Mouse (Mus musculus): ENCODE measurements at regions not wholly inside any gene's neighbourhood (a gene's known extent, or its start where the extent isn't known, plus 50 kb on each side); places are given as distances from the start of the nearest gene placed in this dataset.

DNA sequence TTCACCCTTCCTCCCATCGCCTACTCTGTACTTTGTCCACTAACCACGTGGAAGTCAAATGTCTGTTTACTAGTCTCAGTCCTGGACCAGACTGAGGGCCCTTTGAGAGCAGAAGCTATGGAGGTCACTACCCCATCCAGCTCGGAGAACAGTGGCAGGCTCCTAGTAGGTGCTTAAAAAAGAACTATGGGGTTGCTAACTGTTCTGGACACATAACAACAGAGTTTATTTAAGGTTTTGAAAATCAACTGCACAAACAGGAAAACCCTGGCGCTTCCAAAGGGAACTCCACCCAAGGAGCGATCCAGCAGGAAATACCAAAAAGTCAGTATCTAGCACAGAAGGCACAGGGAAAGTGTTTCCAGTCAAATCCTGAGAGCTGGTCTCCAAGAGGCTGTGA, 75.5 kb upstream of the Klf9 start:
- Histone ChIP-seq H3K36me3 (no peaks in the 10 kb centered on the region), H3K4me2 (no peak overlapping the region), H3K9me3 (no peaks in the 10 kb centered on the region), H3K27ac (no peak overlapping the region), H3K4me1 (no peaks in the 10 kb centered on the region), H3K27me3 (no peaks in the 10 kb centered on the region), H3K4me3 (no peak overlapping the region), H3K9ac (no peak overlapping the region)
- ATAC-seq (ENCODE audit: insufficient number of reproducible peaks, low FRiP score, low TSS enrichment, low read depth): no peak
- 76% methylated on average over 5 of the region's 5 CpGs for WGBS

DNA sequence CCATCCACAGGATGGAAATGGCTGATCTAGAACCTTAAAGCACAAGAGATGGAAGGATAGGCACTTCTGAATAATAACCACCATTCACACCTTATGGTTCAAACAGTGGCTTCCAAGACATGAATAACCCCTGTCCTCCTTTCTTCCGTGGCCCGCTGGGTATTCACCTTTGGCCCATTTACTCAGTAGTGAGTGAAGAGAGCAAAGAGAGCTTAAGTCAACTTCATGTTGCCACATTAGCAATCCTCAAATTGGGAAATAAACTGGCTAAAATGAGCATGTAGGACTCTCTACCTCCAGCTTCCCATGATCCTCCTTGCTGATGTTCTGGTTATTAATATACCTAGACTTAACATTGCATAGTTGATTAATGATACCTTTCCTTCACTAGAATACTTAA, 74.3 kb upstream of the Klf9 start:
- Histone ChIP-seq H3K9me3 (no peaks in the 10 kb centered on the region), H3K4me3 (no peak overlapping the region), H3K4me2 (no peak overlapping the region), H3K4me1 (no peaks in the 10 kb centered on the region), H3K27ac (no peak overlapping the region), H3K36me3 (no peaks in the 10 kb centered on the region), H3K27me3 (no peaks in the 10 kb centered on the region), H3K9ac (no peak overlapping the region)
- WGBS: 97% methylated on average over 2 of the region's 2 CpGs
- ATAC-seq (ENCODE audit: insufficient number of reproducible peaks, low FRiP score, low TSS enrichment, low read depth): no peak

DNA sequence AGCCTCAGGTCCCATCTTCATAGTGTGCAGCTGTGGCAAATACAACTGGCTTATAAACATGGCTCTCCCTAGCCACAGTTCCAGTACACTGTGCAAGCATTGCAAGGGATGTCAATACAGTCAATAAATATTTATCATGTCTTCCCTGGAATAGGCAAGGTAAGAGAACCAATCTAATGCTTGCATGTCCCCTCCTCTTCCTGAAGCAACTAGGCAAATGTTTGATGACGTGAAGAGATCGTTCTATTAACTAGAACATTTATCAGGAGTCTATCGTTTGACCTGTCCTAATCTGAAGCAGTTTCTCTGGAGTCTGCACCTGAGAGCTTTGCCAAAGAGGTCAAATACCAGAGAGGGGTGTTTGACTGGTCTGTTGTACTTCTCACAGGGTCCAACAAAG, 72.4 kb upstream of the Klf9 start:
- H3K4me3 ChIP-seq: no peak overlapping the region
- no peaks in the 10 kb centered on the region for H3K36me3 ChIP-seq
- WGBS: 91% methylated on average over 3 of the region's 3 CpGs
- ATAC-seq (ENCODE audit: insufficient number of reproducible peaks, low FRiP score, low TSS enrichment, low read depth): no peak
- no peaks in the 10 kb centered on the region for H3K9me3 ChIP-seq
- no peak overlapping the region for H3K4me2 ChIP-seq
- no peaks in the 10 kb centered on the region for H3K27me3 ChIP-seq
- no peaks in the 10 kb centered on the region for H3K4me1 ChIP-seq
- H3K27ac ChIP-seq: no peak overlapping the region
- no peak overlapping the region for H3K9ac ChIP-seq

DNA sequence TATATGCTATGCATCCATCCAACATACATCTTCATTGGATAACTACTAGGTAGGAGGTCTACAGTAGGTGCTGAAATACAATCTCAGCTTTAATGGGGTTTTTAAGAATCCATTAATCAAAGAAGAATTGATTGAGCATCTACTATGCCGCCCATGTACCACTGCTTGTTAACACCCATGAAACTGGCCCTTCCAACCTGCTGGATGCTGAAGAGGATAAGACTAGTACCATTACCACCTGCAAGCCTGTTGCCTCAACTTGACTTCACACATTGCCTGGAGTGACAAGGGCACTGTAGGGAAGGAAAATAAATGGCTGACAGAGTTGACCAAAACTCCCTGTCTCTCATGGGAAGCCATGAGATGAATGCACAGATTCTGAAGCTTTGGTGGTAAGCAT, 71.4 kb upstream of the Klf9 start:
- no peak overlapping the region for H3K9ac ChIP-seq
- no peak overlapping the region for H3K4me3 ChIP-seq
- 94% methylated on average over 1 of the region's 1 CpGs for WGBS
- no peak overlapping the region for H3K4me2 ChIP-seq
- H3K27me3 ChIP-seq: no peaks in the 10 kb centered on the region
- H3K27ac ChIP-seq: no peak overlapping the region
- no peaks in the 10 kb centered on the region for H3K36me3 ChIP-seq
- no peaks in the 10 kb centered on the region for H3K9me3 ChIP-seq
- no peak for ATAC-seq (ENCODE audit: insufficient number of reproducible peaks, low FRiP score, low TSS enrichment, low read depth)
- no peaks in the 10 kb centered on the region for H3K4me1 ChIP-seq

DNA sequence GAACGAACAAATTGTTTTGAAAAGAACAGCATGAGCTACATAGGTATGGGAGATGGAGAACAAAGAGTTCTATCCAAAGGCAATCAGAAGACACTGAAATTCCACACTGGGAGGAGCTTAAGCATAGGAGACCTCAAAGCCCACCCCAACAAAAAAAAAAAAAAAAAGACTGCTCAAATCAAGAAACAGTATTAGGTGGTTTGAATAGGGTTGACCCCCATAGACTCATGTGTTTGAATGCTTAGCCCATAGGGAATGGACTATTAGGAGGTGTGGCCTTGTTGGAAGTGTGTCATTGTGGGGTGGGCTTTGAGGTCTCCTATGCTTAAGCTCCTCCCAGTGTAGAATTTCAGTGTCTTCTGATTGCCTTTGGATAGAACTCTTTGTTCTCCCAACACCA, 70.0 kb upstream of the Klf9 start:
- ATAC-seq (ENCODE audit: insufficient number of reproducible peaks, low FRiP score, low TSS enrichment, low read depth): no peak
- H3K4me3 ChIP-seq: no peak overlapping the region
- 92% methylated on average over 1 of the region's 1 CpGs for WGBS
- no peak overlapping the region for H3K4me2 ChIP-seq
- no peaks in the 10 kb centered on the region for H3K36me3 ChIP-seq
- no peaks in the 10 kb centered on the region for H3K9me3 ChIP-seq
- no peaks in the 10 kb centered on the region for H3K4me1 ChIP-seq
- H3K27ac ChIP-seq: no peak overlapping the region
- H3K9ac ChIP-seq: no peak overlapping the region
- no peaks in the 10 kb centered on the region for H3K27me3 ChIP-seq

DNA sequence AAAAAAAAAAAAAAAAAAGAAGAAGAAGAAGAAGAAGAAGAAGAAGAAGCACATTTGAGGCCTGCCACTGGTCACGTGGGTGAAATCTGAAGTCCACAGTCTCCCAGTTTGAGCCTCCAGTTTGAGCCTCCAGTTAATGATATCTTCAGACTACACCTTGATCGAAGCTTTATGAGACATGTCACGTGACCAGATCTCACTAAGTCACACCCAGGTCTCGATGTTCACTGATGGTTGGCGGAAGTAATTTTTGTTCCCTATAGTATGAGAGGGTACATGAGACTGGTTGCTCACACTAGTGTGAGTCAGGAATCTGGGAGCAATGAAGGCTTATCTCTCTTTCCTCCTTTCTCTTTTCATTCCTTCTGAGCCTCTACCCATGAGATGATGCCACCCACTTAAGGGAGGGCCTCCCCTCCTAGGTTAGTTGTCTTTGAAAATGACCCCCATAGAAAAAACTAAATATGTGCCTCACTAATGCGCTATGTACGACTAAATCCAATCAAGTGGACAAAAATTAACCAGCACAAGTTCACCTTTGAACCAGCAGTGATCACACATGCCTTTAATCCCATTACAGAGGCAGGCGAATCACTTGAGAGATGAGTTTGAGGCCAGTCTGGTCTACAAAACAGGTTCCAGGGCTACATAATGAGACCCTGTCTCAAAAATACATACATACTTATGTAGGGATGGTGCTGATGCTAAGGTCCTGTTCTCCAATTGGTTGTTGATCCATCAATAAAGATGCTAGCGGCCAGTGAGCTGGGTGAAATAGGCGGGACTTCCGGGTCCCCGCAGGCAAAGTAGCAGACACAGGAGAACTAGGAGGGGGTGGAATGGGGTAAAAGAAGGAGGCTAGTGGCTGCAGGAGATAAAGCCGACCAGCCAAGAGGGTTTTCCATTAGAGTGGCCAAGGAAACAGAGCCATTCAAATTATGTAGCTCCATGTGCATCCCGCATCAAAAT, 66.1 kb upstream of the Klf9 start:
- no peak for ATAC-seq (ENCODE audit: insufficient number of reproducible peaks, low FRiP score, low TSS enrichment, low read depth)
- Histone ChIP-seq H3K9me3 (no peaks in the 10 kb centered on the region), H3K27me3 (no peaks in the 10 kb centered on the region), H3K4me1 (no peaks in the 10 kb centered on the region), H3K27ac (no peak overlapping the region), H3K4me2 (no peak overlapping the region), H3K4me3 (no peak overlapping the region), H3K36me3 (no peaks in the 10 kb centered on the region), H3K9ac (no peak overlapping the region)
- 86% methylated on average over 14 of the region's 14 CpGs for WGBS

DNA sequence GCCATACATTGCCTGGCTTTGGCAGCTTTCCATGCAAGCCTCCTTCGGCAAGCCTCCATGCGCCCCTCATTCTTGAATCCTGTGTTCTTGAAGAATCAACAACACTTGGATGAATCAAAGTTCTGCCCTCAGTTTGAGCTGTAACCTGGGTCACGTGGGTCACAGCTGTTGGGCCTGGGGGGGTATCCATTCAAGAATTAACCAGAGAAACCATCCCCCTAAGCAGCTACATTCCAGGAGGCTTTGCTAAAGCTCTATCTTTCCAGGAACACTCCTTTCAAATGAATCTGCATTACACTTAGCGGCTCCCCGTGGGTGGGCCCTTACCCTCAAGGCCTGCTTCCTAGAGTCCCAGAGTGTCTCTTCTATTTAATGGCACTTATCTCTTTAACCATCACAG, 65.2 kb upstream of the Klf9 start:
- Histone ChIP-seq H3K4me2 (no peak overlapping the region), H3K36me3 (no peaks in the 10 kb centered on the region), H3K9ac (no peak overlapping the region), H3K27ac (no peak overlapping the region), H3K9me3 (no peaks in the 10 kb centered on the region), H3K27me3 (no peaks in the 10 kb centered on the region), H3K4me3 (no peak overlapping the region), H3K4me1 (no peaks in the 10 kb centered on the region)
- WGBS: 49% methylated on average over 5 of the region's 5 CpGs
- ATAC-seq (ENCODE audit: insufficient number of reproducible peaks, low FRiP score, low TSS enrichment, low read depth): no peak

DNA sequence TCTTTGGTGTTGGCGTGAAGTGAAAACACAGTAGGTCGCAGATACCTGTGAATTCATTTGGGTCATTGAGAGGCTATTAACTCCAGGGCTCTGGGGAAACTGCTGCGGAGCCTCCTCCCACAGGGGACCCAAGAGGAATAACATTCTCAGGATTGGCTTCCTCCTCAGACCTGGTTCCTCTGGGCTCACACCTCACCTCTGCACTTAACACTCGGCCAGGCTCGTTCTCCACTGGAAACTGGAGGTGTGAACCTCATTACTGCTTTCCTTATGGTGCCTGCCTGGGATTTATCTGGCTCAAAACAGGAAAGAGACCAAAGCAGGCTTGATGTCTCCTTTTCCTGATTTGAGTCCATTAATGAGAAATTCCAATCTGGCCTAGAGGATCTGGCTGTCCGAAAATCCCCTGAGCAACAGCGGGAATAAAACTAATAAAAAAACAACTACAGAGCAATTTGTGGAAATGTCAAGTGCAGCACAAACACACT, 55.8 kb upstream of the Klf9 start:
- H3K4me3 ChIP-seq: no peak overlapping the region
- H3K4me1 ChIP-seq: no peaks in the 10 kb centered on the region
- no peak overlapping the region for H3K27ac ChIP-seq
- H3K27me3 ChIP-seq: no peaks in the 10 kb centered on the region
- 27% methylated on average over 7 of the region's 7 CpGs for WGBS
- H3K4me2 ChIP-seq: no peak overlapping the region
- H3K36me3 ChIP-seq: no peaks in the 10 kb centered on the region
- no peak for ATAC-seq (ENCODE audit: insufficient number of reproducible peaks, low FRiP score, low TSS enrichment, low read depth)
- H3K9ac ChIP-seq: no peak overlapping the region
- no peaks in the 10 kb centered on the region for H3K9me3 ChIP-seq

DNA sequence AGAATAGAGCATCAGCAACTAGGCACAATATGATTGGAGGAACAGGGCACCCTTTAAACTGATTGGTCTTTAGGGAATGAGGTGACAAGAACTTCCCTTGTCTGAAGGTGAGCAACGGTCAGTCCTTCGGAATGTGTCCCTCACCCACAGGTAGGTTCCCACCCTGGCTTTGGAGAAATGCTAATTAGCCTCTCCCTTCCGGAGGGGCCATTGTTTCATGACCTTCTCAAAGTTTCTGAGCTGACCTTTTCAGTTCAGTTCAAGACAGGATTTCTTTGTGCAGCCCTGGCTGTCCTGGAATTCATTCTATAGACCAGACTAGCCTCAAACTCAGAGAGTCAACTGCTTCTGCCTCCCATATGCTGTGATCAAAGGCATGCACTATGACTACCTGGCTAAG, 53.5 kb upstream of the Klf9 start:
- no peaks in the 10 kb centered on the region for H3K36me3 ChIP-seq
- no peak for ATAC-seq (ENCODE audit: insufficient number of reproducible peaks, low FRiP score, low TSS enrichment, low read depth)
- H3K4me3 ChIP-seq: no peak overlapping the region
- H3K27ac ChIP-seq: no peak overlapping the region
- H3K4me1 ChIP-seq: no peaks in the 10 kb centered on the region
- H3K9ac ChIP-seq: no peak overlapping the region
- H3K27me3 ChIP-seq: no peaks in the 10 kb centered on the region
- no peaks in the 10 kb centered on the region for H3K9me3 ChIP-seq
- H3K4me2 ChIP-seq: no peak overlapping the region
- 82% methylated on average over 3 of the region's 3 CpGs for WGBS

DNA sequence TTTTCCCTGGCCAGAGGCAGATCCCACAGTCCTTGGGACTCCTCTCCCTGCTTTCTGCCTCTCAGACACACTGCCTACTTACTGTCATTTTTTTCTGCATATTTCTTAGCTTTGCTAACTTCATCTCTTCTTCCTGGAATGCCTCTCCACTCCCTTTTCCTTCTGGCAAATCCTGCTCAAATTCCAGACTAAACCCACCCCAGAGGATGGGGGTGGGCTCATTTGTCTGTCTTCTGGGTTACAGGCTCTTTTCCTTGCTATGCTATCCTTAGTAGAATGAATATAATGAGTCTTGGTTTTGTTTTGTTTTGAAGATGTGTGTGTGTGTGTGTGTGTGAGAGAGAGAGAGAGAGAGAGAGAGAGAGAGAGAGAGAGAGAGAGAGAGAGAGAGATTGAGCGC, 51.9 kb upstream of the Klf9 start:
- Histone ChIP-seq H3K27me3 (no peaks in the 10 kb centered on the region), H3K36me3 (no peaks in the 10 kb centered on the region), H3K9me3 (no peaks in the 10 kb centered on the region), H3K4me1 (no peaks in the 10 kb centered on the region), H3K4me2 (no peak overlapping the region), H3K27ac (no peak overlapping the region), H3K4me3 (no peak overlapping the region), H3K9ac (no peak overlapping the region)
- no peak for ATAC-seq (ENCODE audit: insufficient number of reproducible peaks, low FRiP score, low TSS enrichment, low read depth)
- WGBS: 100% methylated on average over 1 of the region's 1 CpGs

DNA sequence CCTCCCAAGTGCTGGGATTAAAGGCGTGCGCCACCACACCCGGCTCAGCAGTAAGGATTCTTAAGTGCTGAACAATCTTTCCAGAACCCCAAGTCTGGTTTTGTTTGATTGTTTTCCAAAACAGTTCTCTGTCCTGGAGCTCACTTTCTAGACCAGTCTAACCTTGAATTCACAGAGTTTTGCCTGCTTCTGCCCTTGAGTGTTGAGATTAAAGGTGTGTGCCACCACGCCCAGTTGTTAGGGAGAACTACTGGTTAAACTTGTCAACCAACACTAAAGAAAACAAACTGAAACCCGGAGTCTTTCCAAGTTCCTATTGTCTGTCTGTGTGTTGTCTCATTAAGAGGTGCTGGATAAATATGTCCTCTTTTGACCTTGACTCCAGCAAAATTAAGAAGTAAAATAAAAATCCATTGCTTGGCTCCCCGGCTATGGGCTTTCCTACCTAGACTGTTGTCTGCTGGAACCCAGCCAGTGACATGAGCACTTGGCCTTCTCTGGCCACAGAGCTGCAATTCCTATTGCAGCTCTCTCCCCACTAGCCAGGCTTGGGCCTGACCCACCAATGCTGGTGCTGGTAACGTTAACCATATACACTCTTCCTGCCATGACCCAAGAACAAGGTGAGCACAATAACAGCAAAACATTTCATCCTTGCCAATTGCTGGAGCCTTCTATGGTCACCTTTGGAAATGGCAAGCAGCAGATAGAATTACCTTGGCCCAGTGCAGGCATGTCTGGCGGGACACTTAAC, 51.1 kb upstream of the Klf9 start:
- Histone ChIP-seq H3K4me1 (no peaks in the 10 kb centered on the region), H3K4me2 (no peak overlapping the region), H3K27ac (no peak overlapping the region), H3K27me3 (no peaks in the 10 kb centered on the region), H3K36me3 (no peaks in the 10 kb centered on the region), H3K9ac (no peak overlapping the region), H3K4me3 (no peak overlapping the region), H3K9me3 (no peaks in the 10 kb centered on the region)
- ATAC-seq (ENCODE audit: insufficient number of reproducible peaks, low FRiP score, low TSS enrichment, low read depth): no peak
- WGBS: 87% methylated on average over 8 of the region's 8 CpGs
